Mouse (Mus musculus) hindbrain, embryonic 15.5 days (tissue): ENCODE measurements around the gene Uck1. TPM values are rescaled to one million over a fixed set of nuclear protein-coding genes. Genes with fewer than 3 reads are reported as not detected.
A peak's percentile ranks its signal among the peaks of the same experiment; 100 is the strongest.
"Not testable (repeated sequence)": the region's sequence is repeated elsewhere in the genome, so short reads cannot be mapped to it uniquely, and the experiment has no call there.

ENCODE experiments used
- ATAC-seq: fragments of 200-750 bp; cut with Nextera tagmentation; 2 replicates; pipeline ENCODE4 v1.8.0; 2017; ENCODE audit warnings: low read depth, moderate number of reproducible peaks, moderate TSS enrichment; ENCODE audit not compliant: low FRiP score
- H3K27ac ChIP-seq: fragments of 300-500 bp; sonication (generic); replicated peaks from 2 replicates; pipeline ENCODE4 v1.5.1; 2015; ENCODE audit warnings: mild to moderate bottlenecking, inconsistent platforms
- H3K27me3 ChIP-seq: fragments of 300-500 bp; sonication (generic); 2 replicates; pipeline ENCODE4 v1.6.1; 2015; ENCODE audit warnings: control low read depth, inconsistent platforms
- H3K36me3 ChIP-seq: fragments of 300-500 bp; sonication (generic); 2 replicates; pipeline ENCODE4 v1.6.1; 2015; ENCODE audit warnings: control low read depth, inconsistent platforms
- H3K4me1 ChIP-seq: fragments of 300-500 bp; sonication (generic); replicated peaks from 2 replicates; pipeline ENCODE4 v1.6.1; 2015; ENCODE audit warnings: control low read depth, inconsistent platforms
- H3K4me2 ChIP-seq: fragments of 300-500 bp; sonication (generic); 2 replicates; pipeline ENCODE4 v1.6.1; 2015; ENCODE audit warnings: moderate library complexity, mild to moderate bottlenecking, inconsistent platforms
- H3K4me3 ChIP-seq: fragments of 300-500 bp; sonication (generic); 2 replicates; pipeline ENCODE4 v1.5.1; 2015; ENCODE audit warnings: mild to moderate bottlenecking, inconsistent platforms
- H3K9ac ChIP-seq: fragments of 300-500 bp; sonication (generic); 2 replicates; pipeline ENCODE4 v1.6.1; 2015; ENCODE audit warnings: inconsistent platforms
- H3K9me3 ChIP-seq: fragments of 300-500 bp; sonication (generic); 2 replicates; pipeline ENCODE4 v1.6.1; 2016; ENCODE audit warnings: control low read depth, inconsistent platforms
- WGBS: fragments of 180-500 bp; shearing (Covaris S2); methylation state at CpG from one replicate; pipeline ENCODE4 v1.1.7; 2015; 5-methylcytosine and 5-hydroxymethylcytosine counted together
- polyA plus RNA-seq: library from polyadenylated mRNA; unstranded; fragments of >200 nt; fragmentation: Nextera tagmentation; extraction: Ambion mirVana; gene quantifications from 2 replicates; pipeline ENCODE4 v1.2.1, GENCODE M21; 2015

Gene Uck1
- 97.4 and 99.6 TPM in 2 replicates for polyA plus RNA-seq

DNA sequence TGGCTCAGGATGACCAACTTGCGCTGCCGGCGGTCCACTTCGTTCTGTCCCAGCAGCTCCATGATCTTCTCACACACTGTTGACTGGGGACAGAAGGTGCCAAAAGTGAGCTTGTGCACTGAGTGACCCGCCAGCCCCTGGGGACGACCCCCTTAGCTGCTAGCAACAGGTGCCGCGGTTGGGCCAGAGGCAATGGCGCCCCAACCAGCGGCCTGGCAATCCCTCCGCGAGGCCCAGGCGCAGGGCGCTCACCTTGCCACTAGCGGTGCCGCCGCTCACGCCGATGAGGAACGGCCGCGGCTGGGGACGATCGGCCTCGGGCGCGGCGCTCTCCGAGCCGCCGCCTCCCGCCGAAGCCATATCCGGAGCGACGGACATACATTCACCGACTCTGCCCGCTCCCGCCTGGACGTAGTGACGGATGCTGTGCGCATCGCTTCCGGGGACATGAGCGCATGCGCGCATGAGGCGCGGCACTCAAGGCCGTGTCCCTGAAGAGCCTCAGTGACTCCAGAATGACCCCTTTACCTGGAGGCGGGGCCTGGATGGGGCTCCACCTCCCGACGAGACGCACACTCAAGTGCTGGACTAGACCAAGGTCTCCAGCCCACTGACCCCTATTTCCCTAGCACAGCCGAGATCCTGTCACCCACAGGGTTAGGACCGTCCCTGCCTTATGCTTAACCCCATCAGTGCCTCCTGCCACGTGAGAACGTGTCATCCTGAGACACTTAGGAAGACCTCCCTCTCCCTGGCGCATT is at the start of gene Uck1:
Gene Uck1 (minus strand): TSS at position 503 of the 761 bp plus-strand sequence.
- peak within 1 kb of the TSS; percentile 98 for H3K4me3 ChIP-seq
- H3K9ac ChIP-seq, result peak within 1 kb of the TSS; percentile 87
- H3K4me2 ChIP-seq, result peak within 1 kb of the TSS; percentile 86
- H3K27me3 ChIP-seq, result no peaks in the 10 kb centered on the region
- H3K27ac ChIP-seq, result peak within 1 kb of the TSS; percentile 79
- H3K9me3 ChIP-seq, result no peaks in the 10 kb centered on the region
- H3K4me1 ChIP-seq, result peaks cover 19% of the 10 kb centered on the region
- WGBS, result 2% methylated on average over 58 of the region's 59 CpGs
- H3K36me3 ChIP-seq, result peaks cover 19% of the 10 kb centered on the region
- ATAC-seq, result peak; percentile 95

GRCm38 (mm10) chr2:32308870-32309568 is 49.1 kb upstream of the Uck1 start:
- H3K27ac ChIP-seq, result no peak overlapping the region
- no peak overlapping the region for H3K4me3 ChIP-seq
- no peak overlapping the region for H3K4me2 ChIP-seq
- no peak for ATAC-seq
- H3K9me3 ChIP-seq, result no peaks in the 10 kb centered on the region
- H3K36me3 ChIP-seq, result peaks cover 52% of the 10 kb centered on the region
- H3K27me3 ChIP-seq, result no peaks in the 10 kb centered on the region
- H3K9ac ChIP-seq, result no peak overlapping the region
- H3K4me1 ChIP-seq, result peaks cover 15% of the 10 kb centered on the region
- 88% methylated on average over 16 of the region's 16 CpGs for WGBS

- WGBS, result 48% methylated on average over 8 of the region's 8 CpGs
- no peaks in the 10 kb centered on the region for H3K27me3 ChIP-seq
- peaks cover 61% of the 10 kb centered on the region for H3K36me3 ChIP-seq
- no peak overlapping the region for H3K4me3 ChIP-seq
- ATAC-seq, result no peak
- no peaks in the 10 kb centered on the region for H3K9me3 ChIP-seq
- no peak overlapping the region for H3K9ac ChIP-seq
- peaks cover 15% of the 10 kb centered on the region for H3K4me1 ChIP-seq
- H3K27ac ChIP-seq, result no peak overlapping the region
- H3K4me2 ChIP-seq, result no peak overlapping the region
Measured at GRCm38 (mm10) chr2:32307941-32308760, 48.2 kb upstream of the Uck1 start.

- H3K9me3 ChIP-seq, result no peaks in the 10 kb centered on the region
- no peak overlapping the region for H3K4me3 ChIP-seq
- no peak overlapping the region for H3K27ac ChIP-seq
- H3K36me3 ChIP-seq, result peaks cover 69% of the 10 kb centered on the region
- 86% methylated on average over 6 of the region's 6 CpGs for WGBS
- no peak for ATAC-seq
- H3K4me1 ChIP-seq, result peaks cover 13% of the 10 kb centered on the region
- no peak overlapping the region for H3K9ac ChIP-seq
- no peaks in the 10 kb centered on the region for H3K27me3 ChIP-seq
- H3K4me2 ChIP-seq, result no peak overlapping the region
Measured at GRCm38 (mm10) chr2:32307247-32307798, 47.4 kb upstream of the Uck1 start.

DNA sequence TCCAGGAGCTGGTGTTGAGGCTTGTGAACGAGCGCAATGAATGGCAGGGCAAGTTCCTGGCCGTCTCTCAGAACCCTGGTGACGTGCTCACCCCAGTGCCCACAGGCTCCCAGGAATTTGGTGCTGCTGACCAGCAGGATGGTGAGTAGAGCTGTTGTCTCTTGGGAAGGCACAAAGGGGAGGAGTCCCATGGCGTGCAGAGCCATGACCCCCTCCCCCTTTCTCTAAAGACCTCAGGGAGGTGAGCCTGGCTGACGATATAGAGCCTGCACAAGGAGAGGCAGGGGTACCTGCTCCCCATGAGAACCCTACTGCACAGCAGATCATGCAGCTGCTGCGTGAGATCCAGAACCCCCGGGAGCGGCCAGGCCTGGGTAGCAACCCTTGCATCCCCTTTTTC is 46.2 kb upstream of the Uck1 start:
- Histone ChIP-seq H3K27ac (no peak overlapping the region), H3K9ac (no peak overlapping the region), H3K4me3 (no peak overlapping the region), H3K9me3 (no peaks in the 10 kb centered on the region), H3K36me3 (peaks cover 79% of the 10 kb centered on the region), H3K4me2 (no peak overlapping the region), H3K4me1 (0 out of 2 replicates have a peak, but pooled peaks cover 2% of the 10 kb centered on the region), H3K27me3 (no peaks in the 10 kb centered on the region)
- 80% methylated on average over 9 of the region's 9 CpGs for WGBS
- ATAC-seq, result no peak

- Histone ChIP-seq H3K4me2 (no peak overlapping the region), H3K27me3 (no peaks in the 10 kb centered on the region), H3K4me1 (0 out of 2 replicates have a peak, but pooled peaks cover 1% of the 10 kb centered on the region), H3K9ac (no peak overlapping the region), H3K36me3 (peaks cover 80% of the 10 kb centered on the region), H3K9me3 (no peaks in the 10 kb centered on the region), H3K27ac (no peak overlapping the region), H3K4me3 (no peak overlapping the region)
- 91% methylated on average over 5 of the region's 5 CpGs for WGBS
- ATAC-seq, result no peak
Measured at GRCm38 (mm10) chr2:32305668-32306067, 45.7 kb upstream of the Uck1 start.

GRCm38 (mm10) chr2:32304145-32304832 is 44.3 kb upstream of the Uck1 start:
- H3K27me3 ChIP-seq, result no peaks in the 10 kb centered on the region
- WGBS, result 57% methylated on average over 8 of the region's 8 CpGs
- H3K9me3 ChIP-seq, result no peaks in the 10 kb centered on the region
- no peak overlapping the region for H3K4me2 ChIP-seq
- H3K27ac ChIP-seq, result no peak overlapping the region
- no peak overlapping the region for H3K4me3 ChIP-seq
- H3K9ac ChIP-seq, result no peak overlapping the region
- H3K36me3 ChIP-seq, result peaks cover 75% of the 10 kb centered on the region
- H3K4me1 ChIP-seq, result no peaks in the 10 kb centered on the region
- ATAC-seq, result 0 out of 2 replicates have a peak, but pooled peaks have one; percentile 23

DNA sequence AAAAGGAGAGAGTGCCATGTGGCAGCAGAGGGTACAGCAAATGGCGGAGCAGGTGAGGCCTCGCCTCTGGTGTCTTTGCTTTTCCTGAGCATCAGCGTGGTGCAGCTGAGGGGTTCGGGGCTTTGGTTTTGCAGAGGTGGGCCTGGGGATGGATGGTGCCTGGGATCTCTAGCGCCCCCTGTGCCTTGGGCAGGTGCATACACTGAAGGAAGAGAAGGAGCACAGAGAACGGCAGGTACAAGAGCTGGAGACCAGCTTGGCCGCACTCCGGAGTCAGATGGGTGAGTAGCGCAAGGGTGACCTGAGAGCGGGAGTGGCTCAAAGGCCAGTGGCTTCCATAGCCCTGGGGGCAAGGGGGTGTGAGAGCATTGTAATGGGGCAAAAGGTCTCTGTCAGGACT is 43.0 kb upstream of the Uck1 start:
- no peak overlapping the region for H3K27ac ChIP-seq
- WGBS, result 92% methylated on average over 10 of the region's 10 CpGs
- H3K27me3 ChIP-seq, result no peaks in the 10 kb centered on the region
- H3K4me2 ChIP-seq, result no peak overlapping the region
- H3K4me3 ChIP-seq, result no peak overlapping the region
- H3K4me1 ChIP-seq, result no peaks in the 10 kb centered on the region
- H3K9me3 ChIP-seq, result no peaks in the 10 kb centered on the region
- peaks cover 78% of the 10 kb centered on the region for H3K36me3 ChIP-seq
- no peak overlapping the region for H3K9ac ChIP-seq
- no peak for ATAC-seq

DNA sequence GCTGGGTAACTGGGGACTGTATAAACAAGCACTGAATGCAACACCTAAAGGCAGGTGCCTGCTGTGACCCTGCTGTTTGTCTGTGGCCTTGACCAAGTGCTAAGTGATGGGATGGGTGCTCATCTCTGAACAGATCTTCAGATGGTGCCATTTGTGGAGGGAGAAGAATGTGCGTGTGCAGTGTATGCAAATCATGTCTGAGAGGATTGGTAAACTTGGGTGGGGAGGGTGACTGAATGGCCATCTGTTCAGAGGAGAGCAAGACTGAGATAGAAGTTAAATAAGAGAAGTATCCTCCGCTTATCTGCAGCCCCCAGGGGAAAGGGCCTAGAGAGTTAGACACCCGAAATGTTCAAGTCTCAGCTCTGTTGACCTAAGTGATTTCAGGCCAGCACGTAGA is 39.5 kb upstream of the Uck1 start:
- Histone ChIP-seq H3K36me3 (peaks cover 69% of the 10 kb centered on the region), H3K4me2 (no peak overlapping the region), H3K4me1 (no peaks in the 10 kb centered on the region), H3K27me3 (no peaks in the 10 kb centered on the region), H3K9ac (no peak overlapping the region), H3K27ac (no peak overlapping the region), H3K9me3 (no peaks in the 10 kb centered on the region), H3K4me3 (no peak overlapping the region)
- WGBS, result 91% methylated on average over 4 of the region's 4 CpGs
- ATAC-seq, result no peak

DNA sequence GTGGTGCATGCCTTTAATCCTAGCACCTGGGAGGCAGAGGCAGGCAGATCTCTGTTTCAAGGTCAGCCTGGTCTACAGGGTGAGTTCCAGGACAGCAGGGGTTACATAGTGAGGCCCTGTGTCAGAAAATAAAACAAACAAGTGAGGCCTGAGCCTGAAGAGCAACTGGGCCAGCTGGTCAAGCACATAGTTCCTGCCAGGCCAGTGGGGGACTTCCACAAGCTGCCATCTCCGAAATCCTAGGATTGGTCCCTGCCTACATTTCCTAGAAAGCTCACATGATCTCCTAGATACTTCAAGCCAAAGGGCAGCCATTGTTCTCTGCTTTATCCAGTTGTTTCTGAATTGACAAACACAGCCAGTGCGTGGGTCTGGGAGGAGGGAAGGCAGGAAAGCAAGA is 35.9 kb upstream of the Uck1 start:
- H3K36me3 ChIP-seq, result peaks cover 38% of the 10 kb centered on the region
- 93% methylated on average over 2 of the region's 2 CpGs for WGBS

DNA sequence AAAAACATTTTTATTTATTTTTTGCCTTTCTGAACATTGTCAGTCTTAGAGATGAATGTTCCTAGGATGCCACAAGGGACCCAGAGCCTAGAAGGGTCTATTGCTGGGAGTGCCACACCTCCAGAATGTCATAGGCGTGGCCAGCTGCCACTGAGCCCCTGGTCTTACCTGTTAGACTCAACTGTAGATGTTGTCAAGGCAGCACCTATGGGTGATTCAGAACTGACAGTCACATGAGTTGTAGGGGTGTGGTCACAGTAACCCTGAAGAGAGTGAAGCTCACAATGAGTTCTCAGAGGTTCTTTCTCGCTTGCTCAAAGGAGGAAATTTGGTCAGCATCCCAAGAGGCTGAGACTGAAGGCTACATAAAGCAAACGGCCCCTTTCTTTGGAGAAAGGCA is 35.3 kb upstream of the Uck1 start:
- no peak for ATAC-seq
- 87% methylated on average over 3 of the region's 3 CpGs for WGBS
- no peaks in the 10 kb centered on the region for H3K9me3 ChIP-seq
- no peaks in the 10 kb centered on the region for H3K27me3 ChIP-seq
- peaks cover 35% of the 10 kb centered on the region for H3K36me3 ChIP-seq
- no peak overlapping the region for H3K4me2 ChIP-seq
- H3K27ac ChIP-seq, result no peak overlapping the region
- no peak overlapping the region for H3K4me3 ChIP-seq
- no peaks in the 10 kb centered on the region for H3K4me1 ChIP-seq
- H3K9ac ChIP-seq, result no peak overlapping the region

More for the DNA sequence above, 35.9 kb upstream of the Uck1 start:
- ATAC-seq, H3K4me1 ChIP-seq, H3K27ac ChIP-seq, H3K4me2 ChIP-seq, H3K9ac ChIP-seq, H3K27me3 ChIP-seq, H3K4me3 ChIP-seq, H3K9me3 ChIP-seq: not testable (repeated sequence)
